Mouse (Mus musculus) cerebellum, postnatal 36 days (tissue): ENCODE measurements around the gene Sh3bp5l.
A peak's percentile ranks its signal among the peaks of the same experiment; 100 is the strongest.
"Not testable (repeated sequence)": the region's sequence is repeated elsewhere in the genome, so short reads cannot be mapped to it uniquely, and the experiment has no call there.

Experiments
- DNase-seq, 2 experiments: peaks; one replicate each; pipeline ENCODE4 v3.0.0; 2021 to 2022; ENCODE audit warnings: mixed read lengths in 2 of 2

Sh3bp5l gene

GRCm38 (mm10) chr11:58322824-58323569 lies 7.5 kb upstream of the Sh3bp5l start:
- peak; percentile 98 to 99 for DNase-seq

DNA sequence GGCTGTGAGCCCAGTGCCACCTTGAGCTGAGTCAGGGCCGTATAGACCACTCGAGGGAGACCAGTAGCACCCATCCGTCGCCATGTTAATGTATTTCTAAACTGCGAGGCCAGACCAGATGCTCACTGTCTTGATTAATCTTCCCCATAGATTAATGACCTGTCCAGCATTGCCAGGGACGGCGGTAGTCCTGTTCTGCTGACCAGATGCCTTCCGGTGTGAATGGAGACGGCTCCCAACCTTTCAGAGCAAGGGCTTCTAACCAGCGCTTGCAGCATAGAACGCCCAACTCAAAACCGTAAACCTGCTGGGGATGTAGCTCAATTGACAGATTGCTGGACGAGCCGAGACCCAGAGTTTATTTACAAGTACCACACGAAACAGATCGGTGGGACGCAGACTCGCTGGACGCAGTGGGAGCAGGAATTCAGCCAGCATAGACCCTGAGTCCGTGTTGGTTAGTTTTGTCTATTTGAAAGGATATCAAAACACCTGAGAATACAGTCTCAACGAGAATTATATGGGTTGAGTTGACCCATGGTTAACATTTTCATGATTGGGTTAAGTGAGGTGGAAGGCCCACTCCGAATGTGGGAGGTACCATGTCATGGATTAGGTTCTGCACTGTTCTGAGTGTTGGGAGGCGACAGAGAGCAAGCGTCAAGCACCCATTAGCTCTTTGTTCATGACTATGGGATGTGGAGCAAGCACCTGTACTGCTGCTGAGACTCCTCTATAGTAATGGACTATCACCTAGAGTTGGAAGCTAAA lies 6.8 kb upstream of the Sh3bp5l start:
- no peak for DNase-seq

GRCm38 (mm10) chr11:58324614-58325229 lies 5.8 kb upstream of the Sh3bp5l start:
- no peak for DNase-seq

- no peak for DNase-seq
Measured at GRCm38 (mm10) chr11:58326781-58327180, 3.7 kb upstream of the Sh3bp5l start.

DNA sequence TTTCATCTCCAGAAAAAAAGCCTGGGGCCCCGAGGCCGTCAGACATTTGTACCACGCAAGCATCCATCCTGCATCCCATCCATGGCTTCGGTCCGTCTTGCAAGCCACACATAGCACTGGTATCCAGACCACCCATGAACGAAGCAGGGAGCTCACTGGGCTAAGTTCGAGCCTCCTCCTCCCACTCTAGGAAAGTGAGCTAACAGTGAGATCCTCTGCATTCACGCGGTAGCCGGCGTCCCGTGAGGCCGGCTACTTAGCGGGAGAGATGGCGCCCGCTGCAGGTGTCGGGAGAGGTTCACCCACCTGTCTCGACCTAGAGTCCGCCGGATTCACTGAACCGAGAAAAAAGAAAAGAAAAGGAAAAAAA lies 633 bp upstream of the Sh3bp5l start:
- no peak for DNase-seq

GRCm38 (mm10) chr11:58331149-58331495 lies 598 bp downstream of the Sh3bp5l start:
- DNase-seq: no peak

- DNase-seq: no peak
Measured at GRCm38 (mm10) chr11:58331546-58331945, 1.0 kb downstream of the Sh3bp5l start.

- peak in 1 of 2 experiments; percentile 40 for DNase-seq
Measured at GRCm38 (mm10) chr11:58334746-58335145, 4.2 kb downstream of the Sh3bp5l start.

GRCm38 (mm10) chr11:58346745-58347144 lies 16.2 kb downstream of the Sh3bp5l start:
- no peak for DNase-seq

DNA sequence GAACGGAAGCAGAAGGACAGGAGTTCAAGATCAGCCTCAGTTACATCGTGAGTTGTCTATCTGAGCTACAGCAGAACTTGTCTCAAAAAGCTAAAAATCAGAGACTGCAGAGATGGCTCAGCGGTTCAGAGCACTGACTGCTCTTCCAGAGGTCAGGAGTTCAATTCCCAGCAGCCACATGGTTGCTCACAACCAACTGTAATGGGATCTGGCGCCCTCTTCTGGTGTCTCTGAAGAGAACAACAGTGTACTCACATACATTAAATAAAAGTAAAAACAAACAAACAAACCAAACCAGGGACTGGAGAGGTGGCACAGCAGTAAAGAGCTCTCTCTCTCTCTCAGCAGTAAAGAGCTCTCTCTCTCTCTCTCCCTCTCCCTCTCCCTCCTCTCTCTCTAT lies 20.1 kb downstream of the Sh3bp5l start:
- no peak for DNase-seq

DNA sequence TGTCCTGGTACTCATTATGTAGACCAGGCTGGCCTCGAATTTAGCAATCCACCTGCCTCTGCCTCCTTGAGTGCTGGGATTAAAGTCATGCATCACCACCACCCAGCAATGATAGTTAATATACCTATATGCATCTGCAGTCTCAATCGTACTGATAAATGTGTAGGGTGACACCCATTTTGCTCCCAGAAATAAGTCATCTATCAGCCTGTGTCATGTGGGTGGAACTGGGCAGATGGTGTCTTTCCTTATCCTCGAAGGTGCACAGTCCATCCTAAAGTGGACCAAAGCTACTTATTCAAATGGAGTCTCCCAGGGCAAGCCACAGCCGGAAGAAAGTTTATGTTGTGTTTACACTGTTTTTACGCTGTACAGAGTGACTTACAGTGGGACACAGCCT lies 20.7 kb downstream of the Sh3bp5l start:
- DNase-seq: no peak

- no peak for DNase-seq
Measured at GRCm38 (mm10) chr11:58352681-58353548, 22.4 kb downstream of the Sh3bp5l start.

DNA sequence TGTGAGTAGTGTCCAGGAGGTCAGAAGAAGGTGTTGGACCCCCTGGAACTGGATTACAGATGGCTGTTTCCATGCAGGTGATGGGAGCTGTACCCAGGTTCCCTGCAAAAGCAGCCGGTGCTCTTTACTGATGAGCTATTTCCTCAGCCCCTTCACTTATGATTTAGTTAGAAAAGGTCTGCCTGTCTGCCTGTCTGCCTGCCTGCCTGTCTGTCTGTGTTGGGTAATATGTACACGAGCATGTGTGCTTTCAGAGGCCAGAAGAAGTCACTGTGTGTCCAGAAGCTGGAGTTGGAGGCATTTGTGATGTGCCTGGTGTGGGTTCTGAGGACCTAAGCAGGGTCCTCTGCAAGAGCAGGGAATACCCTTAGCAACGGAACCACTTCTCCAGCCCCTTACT lies 23.2 kb downstream of the Sh3bp5l start:
- no peak for DNase-seq

DNA sequence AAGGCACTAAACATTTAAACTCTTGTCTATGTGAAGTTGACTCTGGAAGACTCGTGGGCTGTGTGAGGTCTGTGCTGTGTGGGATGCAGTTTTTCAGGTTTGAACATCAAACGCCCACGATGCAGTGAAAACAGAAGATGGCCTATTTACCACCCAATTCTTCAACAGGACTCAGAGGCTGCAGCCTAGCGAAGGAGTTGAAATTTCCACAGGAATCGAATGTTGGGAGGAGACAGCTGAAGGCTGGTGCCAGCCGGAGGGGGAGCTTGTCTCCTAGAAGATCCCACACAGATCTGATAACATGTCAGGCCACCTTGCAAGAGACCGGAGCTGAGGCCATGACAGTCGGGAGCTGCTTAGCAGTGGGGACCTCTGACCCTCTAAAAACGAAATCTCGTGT lies 24.0 kb downstream of the Sh3bp5l start:
- DNase-seq: no peak

- no peak for DNase-seq
Measured at GRCm38 (mm10) chr11:58354927-58355326, 24.4 kb downstream of the Sh3bp5l start.

DNA sequence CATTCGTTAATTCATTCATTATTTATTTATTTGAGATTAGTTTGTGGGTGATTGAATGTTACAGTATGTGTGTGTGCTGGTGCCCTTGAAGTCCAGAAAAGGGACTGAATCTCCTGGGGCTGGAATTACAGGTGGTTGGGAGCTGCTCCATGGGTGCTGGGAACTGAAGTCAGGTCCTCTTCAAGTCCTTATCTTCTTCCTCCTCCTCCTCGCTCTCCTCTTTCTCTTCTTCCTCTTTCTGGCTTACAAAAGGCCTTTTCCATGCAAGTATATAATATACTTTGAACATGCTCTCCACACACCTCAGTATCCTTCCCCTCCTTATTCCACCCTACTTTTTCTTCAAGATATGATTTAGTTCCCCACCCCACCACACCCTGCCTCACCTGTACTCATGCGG lies 26.5 kb downstream of the Sh3bp5l start:
- DNase-seq: no peak

- DNase-seq: no peak
Measured at GRCm38 (mm10) chr11:58357844-58358534, 27.5 kb downstream of the Sh3bp5l start.

DNA sequence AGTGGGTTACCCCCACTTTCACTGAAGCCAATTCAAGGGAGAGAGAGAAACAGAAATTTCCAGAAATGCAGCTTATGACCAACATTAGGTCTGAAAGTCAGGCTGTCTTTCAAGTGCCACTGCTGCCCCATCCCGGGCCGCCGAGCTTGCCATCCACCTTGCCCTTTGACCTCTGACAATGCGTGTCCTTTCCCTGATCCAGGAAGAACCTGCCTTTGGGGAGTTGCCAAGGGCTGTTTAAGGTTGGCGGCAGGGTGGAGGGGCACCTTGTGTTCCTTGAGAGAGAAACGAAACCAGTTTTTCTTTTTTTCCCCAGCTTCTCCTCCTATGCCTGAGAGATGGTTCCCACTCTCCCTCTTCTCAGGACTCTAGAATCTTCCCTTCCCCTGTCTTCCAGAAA lies 32.0 kb downstream of the Sh3bp5l start:
- not testable (repeated sequence) for DNase-seq

GRCm38 (mm10) chr11:58364454-58364853 lies 33.9 kb downstream of the Sh3bp5l start:
- no peak for DNase-seq

- not testable (repeated sequence) for DNase-seq
Measured at GRCm38 (mm10) chr11:58366191-58366590, 35.7 kb downstream of the Sh3bp5l start.

DNA sequence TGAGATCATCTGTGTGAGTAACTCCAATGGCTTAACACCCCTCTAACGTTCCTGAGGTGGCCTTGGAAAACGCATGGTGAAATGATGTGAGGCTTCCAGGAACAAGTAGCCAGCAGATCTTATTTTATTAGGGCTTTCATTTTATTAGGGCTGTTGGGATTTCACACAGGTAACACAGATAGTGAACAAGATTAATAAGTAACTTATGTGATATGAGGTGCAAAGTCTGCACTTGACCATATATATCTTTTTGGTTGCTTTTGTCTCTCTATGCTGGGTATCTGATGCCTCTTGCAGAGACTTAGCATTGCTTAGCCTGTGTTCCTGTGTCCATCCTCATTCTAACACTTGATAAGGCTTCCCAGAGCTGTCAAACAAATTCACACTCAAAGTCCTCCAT lies 46.7 kb downstream of the Sh3bp5l start:
- DNase-seq: no peak

DNA sequence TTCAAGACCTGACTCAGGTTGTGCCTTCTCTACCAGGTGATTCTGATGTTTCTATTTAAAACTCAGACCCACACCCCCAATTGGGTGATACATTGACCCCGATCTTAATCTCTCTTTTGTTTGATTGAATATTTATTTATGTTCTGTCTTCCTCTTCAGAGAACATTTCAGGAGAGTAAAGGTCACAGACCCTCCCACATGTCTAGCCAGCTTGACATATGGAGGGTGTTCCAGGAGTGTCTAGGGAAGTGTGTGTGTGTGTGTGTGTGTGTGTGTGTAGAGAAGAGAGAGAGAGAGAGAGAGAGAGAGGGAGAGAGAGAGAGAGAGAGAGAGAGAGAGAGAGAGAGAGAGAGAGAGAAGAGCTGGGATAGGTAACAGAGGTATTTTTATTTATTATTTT lies 47.2 kb downstream of the Sh3bp5l start:
- DNase-seq: no peak
